Mouse (Mus musculus) kidney, postnatal 14 days (tissue): ENCODE measurements around the gene Uchl5.
A peak's percentile ranks its signal among the peaks of the same experiment; 100 is the strongest.

Source experiments
- DNase-seq: peaks from one replicate; pipeline ENCODE4 v3.0.0; 2022; ENCODE audit warnings: mixed read lengths

Uchl5 gene

DNA sequence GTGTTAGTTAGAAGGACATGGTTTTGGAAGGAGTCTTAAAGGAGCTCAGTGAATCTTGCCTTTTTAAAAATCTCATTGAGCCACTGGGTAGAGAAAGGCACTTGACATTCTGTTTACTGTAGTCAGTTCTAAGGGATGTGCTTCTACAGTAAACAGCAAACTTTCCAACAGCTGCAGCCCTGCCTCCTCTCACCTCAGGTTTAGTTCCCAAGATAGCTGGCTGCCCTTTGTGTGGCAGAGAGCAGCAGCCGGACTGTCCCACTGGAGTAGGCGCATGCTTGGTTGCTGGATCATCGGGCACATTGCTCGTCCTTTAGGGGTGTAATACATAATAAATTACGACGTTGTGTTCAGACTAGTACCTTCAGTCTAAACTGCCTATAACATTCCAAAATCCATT is 32.0 kb downstream of the Uchl5 start:
- no peak for DNase-seq

DNA sequence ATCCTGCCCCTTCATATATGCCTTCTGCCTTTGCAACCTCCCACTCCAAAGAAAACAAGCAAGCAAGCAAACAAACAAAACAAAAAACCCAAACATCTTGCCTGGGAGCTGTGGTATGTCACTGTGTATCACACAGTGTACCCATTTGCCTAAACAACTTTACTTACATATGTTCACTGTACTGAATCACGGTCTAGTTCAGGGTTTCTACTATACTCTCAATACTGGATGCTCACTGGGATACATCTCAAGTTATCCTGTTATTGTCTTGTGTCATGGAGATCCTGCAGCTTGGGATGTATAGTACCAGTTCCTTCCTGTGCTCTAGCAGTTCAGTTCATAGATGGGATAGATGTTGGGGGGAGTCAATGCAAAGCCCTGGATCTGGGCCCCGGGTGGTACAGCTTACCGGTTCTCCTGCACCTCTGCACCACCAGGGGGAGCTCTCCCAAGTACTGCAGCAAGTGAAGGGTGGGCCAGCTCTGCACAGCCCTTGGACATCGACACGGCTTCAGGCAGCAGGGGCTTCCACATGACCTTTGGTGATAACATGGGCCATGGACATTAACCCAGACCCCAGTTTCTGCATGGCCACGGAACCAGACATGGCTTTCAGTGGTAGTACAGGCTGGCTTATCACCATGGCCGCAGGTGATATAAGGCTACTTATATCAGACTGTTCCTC is 36.7 kb downstream of the Uchl5 start:
- peak; percentile 81 for DNase-seq

DNA sequence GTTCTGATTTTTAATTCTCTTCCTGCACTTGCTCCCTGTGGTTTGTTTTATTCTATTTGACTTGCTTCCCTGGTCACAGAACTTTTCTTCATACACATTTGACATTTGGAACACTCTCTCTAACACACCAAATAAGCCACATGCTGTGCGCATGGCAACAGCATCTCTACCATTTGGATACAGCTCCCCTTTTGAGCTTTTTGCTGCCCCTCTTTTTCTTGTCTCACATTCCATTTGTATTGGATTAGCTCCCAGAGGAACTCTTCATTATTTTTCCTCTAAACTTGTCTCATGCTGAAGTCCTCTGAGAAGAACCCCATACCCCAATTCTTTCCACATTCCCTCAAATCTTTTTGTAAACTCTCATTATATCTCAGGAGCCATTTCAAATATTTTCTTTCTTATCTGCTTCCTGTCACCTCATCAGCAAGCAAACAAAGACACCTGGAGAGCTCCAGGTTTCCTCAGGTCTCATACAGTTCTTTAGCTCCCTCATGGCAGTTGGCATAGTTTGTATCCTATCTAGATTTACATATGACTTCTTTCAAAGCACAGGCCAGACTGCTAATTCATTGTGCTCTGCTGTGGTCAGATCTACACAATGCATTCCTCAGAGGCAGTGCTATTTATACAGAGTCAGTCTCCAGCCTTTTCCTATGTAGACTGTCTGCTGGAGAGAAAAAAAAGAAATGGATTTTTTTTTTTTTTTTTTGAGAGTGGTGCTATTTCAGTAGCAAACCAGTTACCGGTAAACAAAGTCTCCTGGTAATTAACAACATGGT is 43.2 kb downstream of the Uchl5 start:
- no peak for DNase-seq

DNA sequence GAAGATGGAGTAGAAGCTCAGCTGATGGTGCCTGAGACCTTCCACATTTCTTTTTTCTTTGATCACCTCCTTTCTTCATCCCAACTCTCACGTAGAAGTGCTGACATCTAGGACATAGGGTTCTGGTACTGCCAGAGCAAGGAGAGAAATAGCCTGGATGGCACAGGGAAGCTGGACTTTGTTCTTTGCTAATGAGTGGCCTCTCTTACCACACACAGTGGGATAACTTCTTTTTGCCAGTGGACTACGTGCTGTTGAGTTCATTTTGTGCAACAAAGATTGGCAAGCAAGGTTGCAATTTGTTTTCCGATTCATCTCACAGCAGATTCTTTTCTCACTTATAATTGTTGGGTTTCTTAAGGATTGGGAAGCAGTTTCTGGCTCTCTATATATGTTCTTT is 45.6 kb downstream of the Uchl5 start:
- DNase-seq = no peak

DNA sequence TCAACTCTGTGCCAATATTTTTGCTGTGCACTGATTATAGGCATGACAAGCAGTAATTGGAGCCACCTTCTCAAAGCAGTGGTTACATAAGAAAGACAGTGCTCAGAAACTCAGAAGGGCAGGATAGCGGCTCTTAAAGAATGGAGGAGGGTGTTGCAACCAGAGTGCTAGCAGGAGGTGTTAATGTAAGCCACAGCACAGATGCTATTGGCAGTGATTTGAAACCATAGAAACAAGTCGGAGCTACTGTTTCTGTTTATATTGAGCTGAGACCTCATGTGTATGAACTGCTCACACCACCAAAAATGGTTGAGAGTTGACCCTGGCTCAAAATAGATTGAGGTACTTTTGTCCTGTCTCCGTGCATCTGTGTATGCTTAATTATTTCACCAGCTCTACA is 53.6 kb downstream of the Uchl5 start:
- DNase-seq = no peak

DNA sequence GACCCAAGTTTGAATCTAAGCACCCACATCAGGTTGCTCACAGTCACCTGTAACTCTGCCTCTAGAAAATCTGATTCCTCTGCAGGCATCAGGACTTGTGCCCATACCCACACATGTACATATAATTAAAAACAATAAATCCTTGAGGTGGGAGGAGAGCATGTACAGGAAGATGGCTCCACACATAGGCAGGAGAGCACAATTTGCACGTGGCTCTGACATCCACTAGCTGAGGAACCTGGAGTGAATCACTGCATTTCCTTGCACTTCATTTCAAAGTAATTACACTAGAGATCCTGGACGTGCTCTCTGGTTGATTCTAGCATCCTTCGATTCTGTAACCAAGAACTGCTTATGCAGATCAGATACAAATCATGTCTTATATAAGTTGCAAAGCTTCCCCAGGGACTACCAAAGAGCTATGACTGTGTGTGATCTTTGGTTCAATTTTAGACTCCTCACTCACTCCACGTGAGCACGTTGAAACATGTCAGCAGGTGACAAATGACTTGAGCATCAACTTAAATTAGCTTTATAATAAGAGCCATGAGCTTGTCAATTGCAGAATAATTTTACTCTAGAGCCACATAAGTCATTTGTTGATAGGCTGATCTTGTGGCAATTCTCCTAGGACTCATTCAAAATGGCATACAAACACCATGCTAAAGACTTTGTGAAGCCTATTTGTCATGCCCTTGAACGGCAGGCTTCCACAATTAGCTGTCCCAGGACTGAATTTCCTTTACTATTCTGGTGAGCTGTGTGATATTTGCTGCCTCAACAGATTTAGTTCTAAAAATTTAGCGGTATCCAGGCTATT is 59.5 kb downstream of the Uchl5 start:
- no peak for DNase-seq

DNA sequence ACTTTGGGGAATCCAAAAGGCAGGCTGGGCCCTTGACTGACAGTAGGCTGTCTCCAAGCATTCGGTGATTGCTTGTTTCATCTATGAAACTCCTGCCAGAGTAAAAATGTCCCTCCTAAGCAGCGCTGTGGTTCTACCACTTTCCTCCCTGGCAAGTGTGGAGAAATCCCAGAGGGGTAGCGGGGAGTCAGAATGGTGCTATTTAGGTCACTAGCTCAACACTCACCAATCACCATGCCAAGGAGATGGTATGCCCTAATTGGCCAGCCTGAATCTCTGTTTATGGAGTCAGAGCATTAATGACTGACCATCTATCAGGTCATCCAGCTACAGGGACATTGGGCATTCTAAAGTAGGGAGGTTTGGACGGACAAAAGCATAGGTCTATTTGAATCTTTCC is 60.6 kb downstream of the Uchl5 start:
- no peak for DNase-seq

DNA sequence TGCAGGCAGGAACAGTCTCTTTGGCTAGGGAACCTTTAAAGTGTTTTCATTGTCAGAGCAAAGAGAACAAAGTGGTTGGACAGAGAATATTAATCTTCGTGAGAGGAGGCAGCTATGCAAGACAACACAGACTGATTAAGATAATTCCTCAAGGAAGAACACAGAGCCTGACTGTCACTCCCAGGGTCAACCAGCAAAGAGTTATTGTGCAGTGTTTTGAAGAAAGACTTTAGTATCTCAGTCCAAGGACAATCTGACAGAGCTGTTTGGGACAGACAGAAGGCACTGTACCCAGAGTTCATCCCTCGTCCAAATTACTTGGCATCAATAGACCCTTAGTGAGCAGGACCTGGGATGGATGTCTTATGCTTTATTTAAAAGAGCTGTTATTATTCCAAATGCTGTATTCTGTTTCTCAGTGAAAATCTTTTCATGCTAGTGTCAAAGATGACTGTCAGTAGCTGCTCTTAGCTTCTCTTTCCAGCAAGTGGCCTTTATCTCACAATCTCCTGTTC is 61.9 kb downstream of the Uchl5 start:
- no peak for DNase-seq

DNA sequence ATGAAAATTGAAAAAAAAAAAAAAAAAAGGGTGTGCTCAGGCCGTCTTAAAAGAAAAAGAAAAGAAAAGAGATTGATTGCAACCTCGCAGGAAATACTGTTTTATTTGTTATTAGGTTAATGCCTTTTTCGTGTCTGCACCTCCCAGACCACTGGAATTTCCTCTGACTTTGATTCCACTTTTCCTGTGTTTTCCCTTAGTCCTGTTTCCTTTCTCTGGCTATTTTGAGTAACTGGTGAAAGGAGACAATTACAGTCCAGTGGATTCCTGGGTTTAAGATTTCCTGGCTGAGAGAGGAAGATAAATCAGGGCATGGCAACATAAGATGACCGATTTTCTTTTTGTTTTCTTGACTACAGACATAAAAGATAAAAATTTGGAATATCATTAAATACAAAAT is 75.3 kb downstream of the Uchl5 start:
- peak; percentile 13 for DNase-seq

DNA sequence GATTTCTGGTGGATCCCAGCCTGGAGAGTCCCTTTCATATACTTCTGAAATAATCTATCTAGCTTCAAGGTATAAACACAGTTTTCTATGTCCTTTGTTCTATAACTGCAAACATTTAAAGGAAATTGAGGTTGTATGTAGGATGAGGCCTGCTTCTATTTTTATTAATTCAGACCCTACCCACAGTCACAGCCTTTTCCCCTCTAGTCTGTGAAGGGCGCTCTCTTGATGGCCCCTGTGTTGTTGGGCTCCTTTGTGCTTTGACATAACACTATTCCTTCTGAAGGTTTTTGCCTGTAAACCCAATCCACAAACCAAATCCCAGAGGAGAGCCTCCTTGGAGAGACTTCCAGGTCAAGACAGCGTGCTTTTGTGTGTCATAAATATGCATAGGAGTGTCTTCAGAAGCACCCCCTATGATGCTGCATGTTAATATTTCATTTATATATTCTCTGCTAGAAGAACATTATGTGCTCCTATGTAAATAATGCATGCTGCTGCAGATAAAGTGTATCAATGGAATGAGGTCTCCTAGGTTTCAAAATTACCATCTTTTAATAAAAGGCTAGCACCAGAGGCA is 75.8 kb downstream of the Uchl5 start:
- DNase-seq = no peak

DNA sequence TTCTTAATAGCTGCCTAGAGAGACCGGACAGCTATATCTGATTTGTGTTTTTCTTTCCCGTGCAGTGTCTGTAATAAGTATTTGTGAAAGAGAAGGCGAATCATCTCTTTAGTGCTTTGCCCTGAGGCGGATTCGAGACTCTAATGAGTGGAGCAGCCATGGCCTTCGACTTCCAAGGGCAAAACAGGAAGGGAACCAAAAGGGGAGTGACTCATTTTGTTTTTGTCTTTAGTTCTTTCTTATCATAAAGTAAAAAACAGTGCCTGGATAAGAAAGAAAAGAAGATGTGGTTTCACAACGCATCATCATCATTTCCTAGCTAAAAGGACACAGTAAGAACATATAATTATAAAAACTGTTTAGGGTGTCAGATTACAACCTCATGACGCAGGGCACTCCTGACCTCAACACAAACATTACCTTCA is 76.6 kb downstream of the Uchl5 start:
- no peak for DNase-seq

DNA sequence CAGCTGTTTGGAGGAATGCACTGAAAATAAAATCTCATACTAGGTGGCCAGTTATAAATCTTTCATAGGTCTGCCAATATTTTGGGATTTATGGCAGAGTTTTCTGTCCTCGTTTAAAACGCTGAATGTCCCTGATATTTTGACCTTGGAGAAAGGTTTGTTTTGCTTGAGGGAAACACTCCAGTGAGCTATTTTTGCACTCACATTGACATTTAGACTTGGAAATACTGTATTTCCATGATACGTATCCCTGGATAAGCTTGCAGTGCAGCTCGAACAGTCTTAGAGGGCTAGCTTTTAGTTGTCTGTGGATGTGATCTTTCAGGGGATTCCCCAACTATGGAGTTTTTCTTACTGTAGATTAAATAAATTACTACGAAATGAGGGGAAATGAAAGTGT is 78.6 kb downstream of the Uchl5 start:
- no peak for DNase-seq
